Mouse (Mus musculus) embryonic facial prominence, embryonic 11.5 days (tissue): ENCODE data around the gene Zfp629. TPM values are rescaled to one million over a fixed set of nuclear protein-coding genes. Genes with fewer than 3 reads are reported as not detected.
A peak's percentile ranks its signal among the peaks of the same experiment; 100 is the strongest.
"Not testable (repeated sequence)": the region's sequence is repeated elsewhere in the genome, so short reads cannot be mapped to it uniquely, and the experiment has no call there.

ENCODE experiments used
- ATAC-seq: fragments of 200-750 bp; cut with Nextera tagmentation; replicated peaks from 2 replicates; pipeline ENCODE4 v1.8.0; 2017; ENCODE audit warnings: low read depth; ENCODE audit not compliant: insufficient number of reproducible peaks, low FRiP score, low TSS enrichment
- DNase-seq: peaks from one replicate; pipeline ENCODE4 v3.0.0-alpha.2; 2015; ENCODE audit warnings: low spot score
- H3K27ac ChIP-seq: fragments of 300-500 bp; sonication (generic); replicated peaks from 2 replicates; pipeline ENCODE4 v1.5.1; 2014; ENCODE audit warnings: mild to moderate bottlenecking, low read depth, low read length, control low read depth
- H3K27me3 ChIP-seq: fragments of 300-500 bp; sonication (generic); 2 replicates; pipeline ENCODE4 v1.6.1; 2014; ENCODE audit warnings: mild to moderate bottlenecking, low read length, moderate library complexity, mixed read lengths; ENCODE audit not compliant: control insufficient read depth, insufficient read depth
- H3K36me3 ChIP-seq: fragments of 300-500 bp; sonication (generic); replicated peaks from 2 replicates; pipeline ENCODE4 v1.6.1; 2014; ENCODE audit warnings: low read depth, mild to moderate bottlenecking, low read length, moderate library complexity, mixed read lengths; ENCODE audit not compliant: control insufficient read depth, insufficient read depth
- H3K4me1 ChIP-seq: fragments of 300-500 bp; sonication (generic); 2 replicates; pipeline ENCODE4 v1.6.1; 2014; ENCODE audit warnings: low read length, mixed read lengths; ENCODE audit not compliant: control insufficient read depth, insufficient read depth
- H3K4me2 ChIP-seq: fragments of 300-500 bp; sonication (generic); 2 replicates; pipeline ENCODE4 v1.6.1; 2014; ENCODE audit warnings: low read depth, mild to moderate bottlenecking, control low read depth, low read length, moderate library complexity
- H3K4me3 ChIP-seq: fragments of 300-500 bp; sonication (generic); 2 replicates; pipeline ENCODE4 v1.5.1; 2014; ENCODE audit warnings: low read depth, low read length, control low read depth
- H3K9ac ChIP-seq: fragments of 300-500 bp; sonication (generic); replicated peaks from 2 replicates; pipeline ENCODE4 v1.6.1; 2014; ENCODE audit warnings: mild to moderate bottlenecking, control low read depth, low read length
- H3K9me3 ChIP-seq: fragments of 300-500 bp; sonication (generic); replicated peaks from 2 replicates; pipeline ENCODE4 v1.6.1; 2016; ENCODE audit warnings: mild to moderate bottlenecking, low read length, inconsistent platforms, mixed read lengths; ENCODE audit not compliant: control insufficient read depth
- WGBS: fragments of 180-500 bp; shearing (Covaris S2); extraction: QIAGEN DNeasy Blood & Tissue Kit; methylation state at CpG from one replicate; pipeline ENCODE4 v1.1.7; 2014; 5-methylcytosine and 5-hydroxymethylcytosine counted together
- polyA plus RNA-seq: library from polyadenylated mRNA; unstranded; fragments of >200 nt; fragmentation: Nextera tagmentation; extraction: Ambion mirVana; gene quantifications from 2 replicates; pipeline ENCODE4 v1.2.1, GENCODE M21; 2014

Gene Zfp629
- polyA plus RNA-seq, 1 experiment from 2014 or later: 27.3 TPM

DNA sequence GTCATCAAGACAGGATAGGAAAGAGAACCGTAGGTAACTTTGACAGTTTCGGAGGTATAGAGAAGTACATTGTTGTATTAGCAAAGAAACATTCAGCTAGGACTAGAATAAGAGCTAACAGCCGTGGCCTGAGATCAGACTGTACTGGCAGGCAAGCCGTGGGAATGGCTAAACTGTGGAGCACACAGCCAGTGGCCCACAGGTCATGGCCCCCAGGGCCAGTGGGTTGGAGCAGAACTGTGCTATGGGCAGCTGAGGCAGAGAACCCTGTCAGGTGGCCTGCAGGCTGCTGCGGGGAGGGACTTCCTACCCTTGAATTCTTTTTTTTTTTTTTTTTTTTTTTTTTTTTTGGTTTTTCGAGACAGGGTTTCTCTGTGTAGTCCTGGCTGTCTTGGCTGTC is 33.6 kb upstream of the Zfp629 start:
- Histone ChIP-seq H3K27me3 (no peaks in the 10 kb centered on the region), H3K4me2 (no peak overlapping the region), H3K27ac (no peak overlapping the region), H3K4me3 (no peak overlapping the region), H3K36me3 (no peaks in the 10 kb centered on the region), H3K9me3 (no peaks in the 10 kb centered on the region), H3K4me1 (no peaks in the 10 kb centered on the region), H3K9ac (no peak overlapping the region)
- DNase-seq (no peak), ATAC-seq (no peak)
- 69% methylated on average over 6 of the region's 6 CpGs for WGBS

- no peaks in the 10 kb centered on the region for H3K27me3 ChIP-seq
- DNase-seq (no peak), ATAC-seq (no peak)
- H3K36me3 ChIP-seq: no peaks in the 10 kb centered on the region
- no peaks in the 10 kb centered on the region for H3K9me3 ChIP-seq
- no peak overlapping the region for H3K4me3 ChIP-seq
- H3K9ac ChIP-seq: no peak overlapping the region
- H3K4me1 ChIP-seq: no peaks in the 10 kb centered on the region
- H3K27ac ChIP-seq: no peak overlapping the region
- no peak overlapping the region for H3K4me2 ChIP-seq
- 81% methylated on average over 4 of the region's 4 CpGs for WGBS
These were observed 33.1 kb upstream of the Zfp629 start for GRCm38 (mm10) chr7:127648516-127649201.

- not testable (repeated sequence) for H3K27me3 ChIP-seq, H3K4me2 ChIP-seq, H3K4me3 ChIP-seq, H3K9ac ChIP-seq, ATAC-seq, H3K4me1 ChIP-seq, H3K9me3 ChIP-seq, DNase-seq, H3K36me3 ChIP-seq, H3K27ac ChIP-seq
- 90% methylated on average over 7 of the region's 7 CpGs for WGBS
These were observed 32.0 kb upstream of the Zfp629 start for GRCm38 (mm10) chr7:127647576-127647975.

- no peak overlapping the region for H3K9ac ChIP-seq
- H3K4me1 ChIP-seq: no peaks in the 10 kb centered on the region
- no peak overlapping the region for H3K4me2 ChIP-seq
- no peak overlapping the region for H3K27ac ChIP-seq
- H3K9me3 ChIP-seq: no peaks in the 10 kb centered on the region
- no peaks in the 10 kb centered on the region for H3K36me3 ChIP-seq
- ATAC-seq: no peak
- 87% methylated on average over 4 of the region's 4 CpGs for WGBS
- no peaks in the 10 kb centered on the region for H3K27me3 ChIP-seq
- no peak overlapping the region for H3K4me3 ChIP-seq
- no peak for DNase-seq
These were observed 30.8 kb upstream of the Zfp629 start for GRCm38 (mm10) chr7:127646363-127646762.

DNA sequence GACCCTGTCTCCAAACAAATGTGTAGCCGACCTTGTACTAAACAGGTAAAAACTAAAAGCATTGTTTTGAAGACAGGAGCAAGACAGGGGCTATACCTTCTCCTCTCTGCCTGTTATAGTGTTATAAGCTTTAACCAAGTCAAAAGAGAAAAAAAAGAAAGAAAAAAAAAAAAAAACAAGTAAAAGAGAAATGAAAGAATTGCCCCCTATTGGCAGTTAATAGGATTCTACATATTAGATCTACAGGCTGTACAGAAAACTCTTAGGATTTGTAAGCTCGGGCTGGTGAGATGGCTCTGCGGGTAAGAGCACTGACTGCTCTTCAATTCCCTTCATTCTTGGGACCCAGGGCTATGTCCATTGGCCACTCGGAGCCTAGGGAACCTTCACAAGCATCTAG is 26.7 kb upstream of the Zfp629 start:
- 81% methylated on average over 4 of the region's 4 CpGs for WGBS
- no peak overlapping the region for H3K27ac ChIP-seq
- H3K4me1 ChIP-seq: no peaks in the 10 kb centered on the region
- H3K27me3 ChIP-seq: no peaks in the 10 kb centered on the region
- no peak overlapping the region for H3K4me3 ChIP-seq
- no peaks in the 10 kb centered on the region for H3K36me3 ChIP-seq
- no peak overlapping the region for H3K9ac ChIP-seq
- H3K4me2 ChIP-seq: no peak overlapping the region
- DNase-seq (no peak), ATAC-seq (no peak)
- no peaks in the 10 kb centered on the region for H3K9me3 ChIP-seq

- no peaks in the 10 kb centered on the region for H3K9me3 ChIP-seq
- H3K27me3 ChIP-seq: no peaks in the 10 kb centered on the region
- no peaks in the 10 kb centered on the region for H3K36me3 ChIP-seq
- no peak overlapping the region for H3K27ac ChIP-seq
- 57% methylated on average over 4 of the region's 4 CpGs for WGBS
- no peak overlapping the region for H3K4me3 ChIP-seq
- no peaks in the 10 kb centered on the region for H3K4me1 ChIP-seq
- ATAC-seq: no peak
- H3K4me2 ChIP-seq: no peak overlapping the region
- H3K9ac ChIP-seq: no peak overlapping the region
- no peak for DNase-seq
These were observed 25.7 kb upstream of the Zfp629 start for GRCm38 (mm10) chr7:127641260-127641659.

DNA sequence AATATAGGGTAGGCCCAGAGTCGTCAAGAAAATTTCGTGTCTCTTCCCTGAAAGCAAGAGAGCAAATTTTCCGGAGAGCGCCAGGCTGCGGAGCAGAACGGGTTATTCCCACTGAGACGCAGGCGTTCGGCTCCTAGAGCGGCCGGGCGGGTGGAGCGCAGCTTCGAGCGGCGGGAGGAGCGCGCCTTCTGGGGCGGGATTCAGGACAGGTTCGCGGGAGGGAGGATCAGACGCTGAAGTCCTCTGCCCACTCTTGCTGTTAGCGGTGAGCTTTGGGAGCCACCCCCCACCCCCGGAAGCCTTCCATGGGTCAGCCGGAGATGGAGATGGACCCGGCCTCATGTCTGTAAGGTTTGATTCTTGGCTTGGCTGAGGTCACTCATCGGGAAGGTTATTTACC is 21.4 kb upstream of the Zfp629 start:
- H3K27ac ChIP-seq: no peak overlapping the region
- H3K4me3 ChIP-seq: peak overlapping the region; percentile 47
- peak overlapping the region; percentile 65 for H3K9ac ChIP-seq
- H3K9me3 ChIP-seq: no peaks in the 10 kb centered on the region
- no peaks in the 10 kb centered on the region for H3K4me1 ChIP-seq
- H3K27me3 ChIP-seq: no peaks in the 10 kb centered on the region
- DNase-seq (peak; percentile 86), ATAC-seq (peak; percentile 34; the same call in 1 of the 2 replicates)
- WGBS: under 1% methylated on average over 27 of the region's 27 CpGs
- H3K36me3 ChIP-seq: no peaks in the 10 kb centered on the region
- peak overlapping the region; percentile 59 for H3K4me2 ChIP-seq

DNA sequence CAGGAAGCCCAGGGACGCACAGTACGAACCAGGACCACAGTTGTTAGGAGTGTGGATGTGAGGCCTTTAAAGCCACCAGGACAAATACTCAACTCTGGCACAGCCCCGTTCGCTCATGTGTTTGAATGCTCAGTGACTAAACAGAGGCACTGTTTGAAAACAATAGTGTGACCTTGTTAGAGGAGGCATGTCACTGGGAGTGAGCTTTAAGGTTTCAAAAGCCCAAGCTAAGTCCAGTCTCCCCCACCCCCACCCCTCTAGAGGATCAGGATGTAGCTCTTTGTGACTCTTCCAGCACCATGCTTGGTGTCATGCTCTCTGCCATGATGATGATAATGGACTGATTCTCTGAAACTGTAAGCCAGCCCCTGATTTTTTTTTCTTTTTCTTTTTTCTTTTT is 15.8 kb upstream of the Zfp629 start:
- 80% methylated on average over 4 of the region's 4 CpGs for WGBS
- DNase-seq: no peak
- Histone ChIP-seq H3K36me3 (no peaks in the 10 kb centered on the region), H3K4me3 (no peak overlapping the region), H3K27me3 (no peaks in the 10 kb centered on the region), H3K9ac (no peak overlapping the region), H3K4me2 (no peak overlapping the region), H3K27ac (no peak overlapping the region), H3K4me1 (no peaks in the 10 kb centered on the region), H3K9me3 (no peaks in the 10 kb centered on the region)
- ATAC-seq: no peak
